Mouse (Mus musculus) testis, adult 2 months (tissue): Measurements from ENCODE around the gene Gm37240.

ENCODE experiments used
- CTCF ChIP-seq: fragments of 200-500 bp; IDR thresholded peaks from 2 replicates; pipeline ENCODE4 v1.5.1; 2012; ENCODE audit warnings: low read depth, mild to moderate bottlenecking, inconsistent platforms, low read length, moderate library complexity; ENCODE audit not compliant: control insufficient read depth, insufficient read depth, insufficient replicate concordance
- POLR2A ChIP-seq: fragments of 200-500 bp; IDR thresholded peaks from 2 replicates; pipeline ENCODE4 v1.6.1; 2012; ENCODE audit warnings: low read depth, mild to moderate bottlenecking, inconsistent platforms, low read length, moderate library complexity; ENCODE audit not compliant: control insufficient read depth

- TF ChIP-seq POLR2A (no peak), CTCF (no peak)
Observed at GRCm38 (mm10) chr3:85773425-85773824, 113.9 kb downstream of the Gm37240 start.
